Mouse (Mus musculus): ENCODE measurements at regions not wholly inside any gene's neighbourhood (a gene's known extent, or its start where the extent isn't known, plus 50 kb on each side); places are given as distances from the start of the nearest gene placed in this dataset.
A peak's percentile ranks its signal among the peaks of the same experiment; 100 is the strongest.

DNA sequence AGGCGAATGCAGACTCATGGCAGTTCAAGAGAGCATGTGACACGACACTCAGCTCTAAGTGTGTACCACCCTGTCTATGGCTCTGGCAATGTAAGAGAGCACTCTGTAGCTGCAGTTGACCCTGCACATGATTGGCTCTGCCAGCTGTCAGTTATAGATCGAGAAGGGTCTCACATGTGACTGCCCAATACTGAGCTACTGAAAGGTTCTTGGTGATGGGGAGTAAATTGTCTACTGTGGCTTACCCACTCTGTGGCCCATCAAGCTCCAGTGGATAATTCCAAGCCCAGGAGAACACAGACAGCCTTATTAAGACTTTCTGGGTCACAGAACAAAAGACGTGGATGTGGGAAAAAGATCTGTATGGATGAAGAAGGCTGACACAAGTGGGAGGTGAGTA, 920.3 kb downstream of the A830018L16Rik start:
- no peak for DNase-seq

DNA sequence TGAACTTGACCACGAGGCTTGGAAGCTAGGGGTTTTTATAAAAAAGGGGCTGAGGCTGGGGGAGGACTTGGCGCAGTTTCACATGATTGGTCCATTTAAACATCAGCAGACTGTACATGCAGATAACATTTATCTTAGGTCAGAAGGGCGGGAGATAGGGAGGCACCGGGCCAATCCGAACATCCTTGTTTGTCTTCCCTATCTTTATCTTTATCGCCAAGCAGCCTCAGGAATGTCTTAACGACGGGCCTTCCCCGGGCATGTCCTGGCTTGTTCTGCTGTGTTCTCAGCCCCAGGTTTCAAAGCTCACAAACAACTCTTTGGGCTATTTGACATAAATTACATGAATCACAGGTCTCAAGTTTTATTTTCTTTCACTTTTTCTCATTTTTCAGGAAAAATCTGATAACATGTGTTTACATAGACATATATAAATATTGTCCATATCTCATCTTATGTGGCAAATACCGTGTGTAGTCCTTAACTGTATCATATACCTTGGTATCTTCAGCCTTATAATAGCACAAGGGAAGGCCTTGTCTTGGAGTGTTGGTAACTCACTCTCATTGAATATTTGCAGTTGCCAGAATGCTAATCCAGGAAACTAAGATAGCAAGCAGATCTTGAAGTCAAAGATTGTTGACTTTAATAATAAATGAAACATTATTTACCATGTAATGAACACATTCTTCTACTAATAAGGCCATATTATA, 931.0 kb downstream of the A830018L16Rik start:
- peak; percentile 52 to 61 for DNase-seq

DNA sequence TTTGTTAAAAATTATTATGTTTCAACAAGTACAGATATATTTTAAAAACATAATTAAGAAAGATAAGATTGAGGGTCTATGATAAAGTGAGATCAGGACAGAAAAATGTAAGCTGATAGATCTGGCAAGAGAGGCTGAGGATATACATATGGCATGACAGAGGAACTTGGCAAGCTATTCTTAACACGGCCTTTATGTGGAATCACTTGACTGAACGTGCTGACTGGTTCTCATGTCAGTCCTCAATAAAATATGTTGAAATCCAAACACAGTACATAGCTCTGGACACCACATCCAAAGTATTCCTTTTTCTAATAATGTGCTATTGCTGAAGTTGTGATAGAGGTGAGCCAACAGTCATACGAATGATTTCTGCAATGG, 931.5 kb downstream of the A830018L16Rik start:
- DNase-seq, result no peak

DNA sequence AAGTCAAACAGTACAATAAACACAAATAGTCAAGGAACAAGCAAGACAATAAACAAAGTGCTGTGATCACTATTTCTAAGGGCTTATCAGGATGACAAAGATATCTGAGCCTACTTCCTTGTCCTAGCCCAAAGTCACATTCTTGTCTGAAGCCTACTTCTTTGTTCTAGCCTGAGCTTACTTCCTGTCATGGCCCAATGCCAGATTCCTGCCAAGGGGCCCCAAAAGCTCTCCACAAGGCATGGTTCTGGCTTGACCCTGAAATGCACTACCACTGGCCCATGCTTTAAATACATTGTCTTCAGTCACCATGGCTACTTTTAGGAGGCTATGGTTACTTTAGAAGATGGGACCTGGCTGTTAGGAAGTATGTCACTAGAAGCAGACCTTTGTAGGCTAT, 940.6 kb downstream of the A830018L16Rik start:
- no peak for DNase-seq

DNA sequence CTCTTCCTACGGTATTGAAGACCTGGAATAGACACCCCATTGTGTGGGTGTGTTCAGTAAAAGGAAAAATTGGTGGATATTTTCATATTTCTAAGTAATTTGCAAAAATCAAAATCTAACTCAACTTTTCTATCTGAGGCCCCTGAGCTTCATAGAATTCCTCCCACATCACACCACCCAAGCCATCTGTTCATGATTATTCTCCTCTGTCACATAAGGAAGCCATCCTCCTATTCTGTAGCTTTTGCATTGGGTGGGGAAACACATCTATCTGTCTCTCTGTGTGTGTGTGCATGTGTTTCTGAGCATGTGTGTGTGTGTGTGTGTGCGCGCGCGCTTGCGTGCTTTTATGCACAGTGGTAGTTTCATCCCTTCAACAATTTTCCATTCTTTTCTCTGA, 954.0 kb downstream of the A830018L16Rik start:
- DNase-seq, result no peak

DNA sequence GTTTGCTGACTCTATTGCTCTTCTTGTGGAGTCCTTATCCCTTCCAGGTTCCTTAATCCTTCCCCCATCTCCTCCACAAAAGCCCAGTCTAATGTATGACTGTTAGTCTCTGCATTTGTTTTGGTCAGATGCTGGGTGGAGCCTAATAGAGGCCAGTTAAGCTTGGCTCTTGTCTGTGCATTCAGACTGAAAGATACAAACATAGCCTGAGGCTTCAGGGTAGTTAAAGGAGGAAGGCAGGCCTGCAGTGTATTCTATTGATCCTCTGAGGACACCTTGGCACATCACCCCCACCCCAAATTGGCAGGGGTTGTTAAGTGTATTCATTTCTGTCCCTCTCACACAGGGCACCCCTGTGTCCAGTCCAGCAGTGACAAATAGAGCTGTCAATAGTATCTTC, 959.1 kb downstream of the A830018L16Rik start:
- DNase-seq, result no peak

DNA sequence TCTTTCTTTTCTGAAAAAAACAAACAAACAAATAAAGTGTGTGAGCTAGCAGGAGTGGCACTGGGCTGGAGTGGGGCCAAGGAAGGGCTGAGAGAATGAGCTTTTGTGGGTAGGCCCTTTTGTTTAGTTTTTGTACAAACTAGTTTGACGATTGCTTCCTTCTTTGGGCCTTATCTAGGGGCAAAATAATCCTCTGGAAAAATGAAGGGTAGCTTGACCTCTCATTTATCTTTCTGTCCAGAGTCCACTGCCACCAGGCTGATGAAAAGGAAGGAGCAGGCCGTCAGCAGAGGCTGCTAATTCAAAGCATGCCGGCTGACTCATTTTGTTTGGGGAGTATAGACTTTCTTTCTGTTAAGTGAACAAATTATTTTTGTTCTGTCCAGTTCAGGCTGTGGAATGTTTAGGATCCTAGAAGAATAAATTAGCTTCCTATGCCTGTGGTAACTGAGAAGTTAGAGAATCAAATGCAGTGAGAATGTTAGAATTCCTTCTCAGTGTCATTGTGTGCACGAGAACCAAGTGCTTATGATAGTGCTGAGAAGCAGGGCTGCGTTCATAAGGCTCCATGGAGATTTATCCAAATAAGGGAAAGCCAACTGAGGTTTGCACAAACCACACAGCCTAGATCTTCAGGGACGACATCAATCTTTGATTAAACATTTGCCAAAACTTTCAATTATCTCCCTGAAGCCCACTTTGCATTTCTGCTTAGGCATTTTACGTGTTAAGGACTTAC, 984.4 kb downstream of the A830018L16Rik start:
- peak; percentile 43 to 55 for DNase-seq

DNA sequence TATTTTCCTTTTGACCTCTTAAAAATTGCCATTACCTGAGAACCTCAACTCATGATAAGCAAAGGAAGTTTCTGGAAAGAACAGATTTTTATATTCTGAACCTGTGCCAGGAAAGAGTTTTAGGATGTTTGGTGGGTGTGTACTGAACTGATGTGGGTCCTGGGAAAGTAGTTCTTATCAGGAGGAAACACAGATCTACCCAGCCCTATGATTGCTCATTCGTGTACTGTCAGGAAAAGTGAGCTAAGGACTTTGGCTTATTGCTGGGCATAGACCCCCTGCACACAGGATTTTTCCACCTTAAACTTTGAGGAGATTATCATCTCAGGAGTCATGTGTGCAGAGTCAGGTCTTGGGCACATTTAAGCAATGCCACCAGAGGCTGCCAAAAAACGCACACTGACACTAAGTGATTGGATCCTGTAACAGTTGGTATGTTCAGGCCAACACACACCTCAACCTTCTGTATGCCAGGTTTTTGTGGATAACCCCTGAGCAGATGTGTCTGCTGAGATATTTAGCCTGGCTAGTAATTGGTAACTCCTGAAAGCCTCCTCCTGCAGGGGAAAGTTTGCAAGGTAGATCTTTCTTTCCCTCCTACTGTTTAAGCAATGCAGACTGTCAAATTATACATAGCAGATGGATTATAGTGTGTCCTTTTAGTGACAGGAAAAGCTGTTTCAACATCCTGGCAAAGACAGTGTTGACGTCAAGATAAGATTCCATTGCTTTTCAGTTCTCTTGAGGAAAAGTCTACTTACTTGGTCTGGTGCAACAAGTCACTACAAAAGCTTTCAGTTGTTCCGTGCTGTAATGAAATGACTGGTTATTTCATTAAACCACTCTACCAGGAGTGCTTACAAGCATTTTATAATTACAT, 991.7 kb downstream of the A830018L16Rik start:
- peak in 1 of 2 experiments; percentile 2 for DNase-seq

DNA sequence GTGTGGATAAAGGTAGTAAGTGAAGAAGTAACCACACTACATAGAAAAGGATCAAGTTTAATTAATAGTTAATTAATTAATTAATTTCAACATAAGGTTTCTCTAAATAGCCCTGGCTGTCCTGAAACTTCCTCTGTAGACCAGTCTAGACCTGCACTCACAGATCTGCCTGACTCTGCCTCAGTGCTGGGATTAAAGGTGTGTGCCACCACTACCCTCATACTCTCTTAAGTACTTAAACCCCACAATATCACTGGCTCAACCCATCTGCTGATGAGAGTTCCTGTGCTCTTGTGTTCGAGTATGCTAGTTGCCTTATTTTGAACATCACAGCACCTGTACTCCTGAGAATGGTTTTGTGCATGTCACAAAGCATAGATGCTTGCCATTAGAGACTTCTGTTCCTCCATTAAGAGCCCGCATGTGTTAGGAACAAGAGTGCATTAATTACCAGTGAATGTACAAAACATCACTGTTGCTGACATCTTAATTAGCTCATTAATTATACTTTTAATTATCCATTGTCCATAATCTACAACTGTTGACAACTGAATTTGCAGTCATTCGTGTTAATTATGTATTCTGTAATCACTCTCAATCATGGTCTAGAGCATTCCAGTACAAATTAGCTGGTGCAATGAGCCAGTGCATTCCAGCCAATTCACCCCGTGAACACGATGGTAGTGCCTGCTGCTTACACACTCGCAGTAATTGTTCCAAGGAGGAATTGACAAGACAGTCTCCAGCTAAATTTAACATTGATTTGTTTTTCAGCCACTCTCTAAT, 996.0 kb downstream of the A830018L16Rik start:
- no peak for DNase-seq

DNA sequence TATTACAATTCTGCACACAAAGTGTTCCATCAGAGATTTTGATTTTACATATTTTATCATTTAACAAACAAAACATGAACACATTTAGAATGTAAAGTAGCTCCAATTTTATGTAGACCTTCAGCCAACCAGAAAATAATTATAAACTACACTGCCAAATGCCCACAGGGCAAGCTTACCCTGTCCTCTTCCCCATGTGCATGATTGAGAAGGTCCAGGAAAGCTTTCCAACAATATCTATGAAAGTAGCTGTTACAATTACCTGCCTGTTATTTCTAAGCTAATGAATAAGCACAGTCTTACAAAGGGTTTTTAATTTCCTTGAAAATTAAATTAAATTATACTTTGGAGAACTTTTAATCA, 996.6 kb downstream of the A830018L16Rik start:
- DNase-seq, result peak in 1 of 2 experiments; percentile 4

DNA sequence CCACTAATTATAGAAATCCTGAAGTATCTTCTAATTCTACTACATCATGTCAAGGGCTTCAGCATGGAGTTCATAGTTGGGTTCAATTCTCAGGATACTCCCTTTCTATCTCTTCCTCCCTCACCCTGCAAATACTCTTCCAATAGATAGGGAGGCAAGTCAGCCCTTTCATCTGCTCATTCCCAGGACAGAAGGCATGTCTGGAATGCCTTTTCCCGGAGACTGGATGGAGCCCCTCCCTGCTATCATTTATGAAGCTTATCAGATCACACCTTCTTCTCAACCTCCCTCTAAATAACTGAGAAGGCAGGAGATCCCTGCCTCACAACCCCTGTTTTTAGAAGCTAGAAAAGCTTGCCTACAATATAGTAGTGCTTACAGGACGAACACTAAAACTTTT, 1010.6 kb downstream of the A830018L16Rik start:
- no peak for DNase-seq

DNA sequence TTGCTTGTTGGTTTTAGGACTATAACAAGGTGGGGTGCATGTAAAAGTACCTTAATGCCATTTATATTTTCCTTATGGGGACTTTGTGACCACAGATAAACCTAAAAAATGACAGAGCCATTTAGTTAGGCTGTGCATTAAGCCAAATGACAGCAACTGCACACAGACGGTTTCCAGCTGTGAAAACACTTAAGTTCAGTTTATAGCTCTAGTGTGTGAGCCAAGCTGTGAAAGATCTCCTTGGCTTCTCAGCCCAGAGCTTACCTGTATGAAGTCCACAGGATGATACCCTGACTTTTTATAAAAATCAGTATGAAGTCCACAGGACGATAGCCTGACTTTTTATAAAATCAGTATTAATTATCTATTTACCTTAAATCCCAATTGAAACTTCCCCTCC, 1024.0 kb downstream of the A830018L16Rik start:
- no peak for DNase-seq

DNA sequence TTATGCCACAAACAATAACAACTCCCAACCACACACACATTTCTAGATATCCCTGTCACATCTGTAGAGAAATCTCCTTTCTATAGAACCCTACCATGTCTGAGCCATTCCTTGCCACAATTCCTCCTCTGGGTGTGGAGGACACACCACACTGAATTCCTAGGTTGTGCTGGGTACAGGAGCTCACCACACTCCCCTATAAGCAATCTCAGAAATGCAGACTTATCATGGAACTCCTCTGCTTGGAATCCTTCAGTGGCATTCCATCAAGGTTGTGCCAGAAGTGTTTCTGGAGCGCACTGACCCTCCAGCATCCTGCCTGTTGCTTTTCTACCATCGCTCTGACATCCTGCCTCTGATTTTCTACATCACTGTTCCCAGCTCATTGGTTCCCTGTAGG, 1052.3 kb downstream of the A830018L16Rik start:
- no peak for DNase-seq

DNA sequence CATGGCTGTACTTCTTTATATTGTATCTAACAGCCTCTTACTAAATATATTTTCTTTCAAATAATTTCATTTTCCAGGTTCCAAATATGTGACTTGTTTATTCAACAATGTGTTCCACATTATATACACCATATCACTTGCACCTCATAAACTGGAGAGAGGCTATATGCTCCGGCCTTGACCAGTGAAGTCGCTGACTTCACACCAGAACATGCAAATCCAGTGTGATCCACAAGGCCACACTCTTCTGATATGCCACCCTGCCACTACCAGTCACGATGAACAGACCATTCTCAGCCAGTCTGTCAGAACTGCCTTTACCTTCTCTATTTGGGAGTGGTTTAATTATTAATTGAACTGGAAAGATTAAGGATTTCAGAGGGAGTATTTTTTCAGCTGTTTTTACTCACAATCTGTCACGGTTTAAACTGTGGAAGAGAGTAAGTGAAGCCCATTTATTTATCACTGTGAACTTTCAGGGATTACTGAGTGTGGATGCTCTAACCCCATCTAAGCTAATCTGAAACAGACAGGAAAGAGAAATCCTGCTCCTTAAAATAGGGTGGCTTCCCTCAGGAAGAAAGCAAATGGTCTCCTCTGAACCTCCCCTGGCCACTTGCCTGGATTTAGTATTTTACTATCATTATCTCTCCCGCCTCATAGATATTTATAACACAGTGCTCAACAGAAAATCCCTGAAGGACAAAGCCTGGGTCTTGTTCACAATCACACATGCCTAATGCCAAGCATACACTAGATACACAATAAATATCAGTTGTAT, 1065.3 kb downstream of the A830018L16Rik start:
- DNase-seq, result peak; percentile 5 to 12

DNA sequence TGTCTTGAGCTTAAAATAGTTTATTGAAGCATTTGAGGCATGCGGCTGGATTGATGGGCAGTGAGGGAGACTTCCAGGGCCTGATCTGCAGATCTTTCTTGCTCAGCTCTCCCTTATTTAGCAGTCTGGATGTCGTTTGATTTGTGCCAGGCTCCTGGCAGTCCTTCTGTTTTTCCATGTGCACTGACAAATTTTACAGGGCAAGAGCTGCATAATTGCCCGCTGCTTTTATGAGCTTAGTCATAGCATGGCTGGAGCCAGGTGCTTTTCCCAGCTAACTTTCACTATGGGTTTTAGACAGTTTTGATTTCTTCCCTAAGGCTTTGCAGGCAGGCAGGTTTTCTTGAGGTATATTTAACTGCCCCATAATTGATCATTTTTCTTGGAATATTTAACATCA, 1086.5 kb downstream of the A830018L16Rik start:
- DNase-seq, result no peak

DNA sequence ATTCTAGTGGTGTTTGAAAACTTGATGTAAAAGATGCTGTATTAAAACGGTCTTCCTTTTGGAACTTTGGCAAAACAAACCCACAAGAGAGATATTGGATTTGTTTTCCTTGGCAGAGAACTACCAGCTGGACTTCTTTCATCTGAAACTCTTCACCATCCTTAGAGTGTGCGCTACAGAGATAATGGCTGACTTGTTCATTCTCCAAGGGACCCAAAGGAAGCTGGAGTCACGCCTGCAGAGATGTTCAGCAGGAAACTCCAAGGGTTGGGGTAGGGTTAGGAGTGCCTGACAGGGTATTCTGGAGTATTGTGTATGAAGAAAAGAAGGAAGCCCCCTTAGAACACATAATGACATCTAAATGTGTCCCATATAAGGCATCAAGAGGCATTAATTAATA, 1094.1 kb downstream of the A830018L16Rik start:
- DNase-seq, result no peak

DNA sequence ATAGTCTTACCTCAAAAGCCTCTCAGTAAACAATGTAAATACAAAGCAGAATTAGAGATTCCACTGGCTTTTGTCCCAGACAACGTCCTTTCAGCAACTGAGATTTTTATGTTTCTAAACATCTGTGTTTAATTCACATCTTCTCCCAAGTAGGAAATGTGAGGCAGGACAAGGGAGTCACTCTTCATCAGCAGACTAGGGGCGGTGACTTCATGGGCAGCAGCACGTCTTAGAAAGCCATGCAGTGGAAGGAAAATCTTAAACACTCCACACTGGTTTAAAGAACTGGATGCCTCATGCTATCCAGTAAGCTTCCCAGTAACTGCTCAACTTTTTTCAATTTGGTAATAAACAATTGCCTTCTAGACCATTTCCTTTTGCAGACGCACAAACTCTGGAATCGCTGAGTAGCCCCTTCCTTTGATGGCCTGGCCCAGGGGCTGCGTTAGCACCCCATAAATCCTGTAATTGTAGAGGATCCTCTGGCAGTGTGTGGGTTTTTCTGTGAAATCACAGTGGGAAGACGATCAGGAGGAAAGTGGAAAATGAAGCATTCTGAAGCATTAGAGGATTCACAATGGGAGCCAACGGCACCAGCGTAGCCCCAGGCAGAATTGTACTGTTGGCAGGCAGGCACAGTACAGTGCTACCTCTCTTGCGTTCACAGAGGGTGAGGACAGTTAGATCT, 1096.4 kb downstream of the A830018L16Rik start:
- no peak for DNase-seq

DNA sequence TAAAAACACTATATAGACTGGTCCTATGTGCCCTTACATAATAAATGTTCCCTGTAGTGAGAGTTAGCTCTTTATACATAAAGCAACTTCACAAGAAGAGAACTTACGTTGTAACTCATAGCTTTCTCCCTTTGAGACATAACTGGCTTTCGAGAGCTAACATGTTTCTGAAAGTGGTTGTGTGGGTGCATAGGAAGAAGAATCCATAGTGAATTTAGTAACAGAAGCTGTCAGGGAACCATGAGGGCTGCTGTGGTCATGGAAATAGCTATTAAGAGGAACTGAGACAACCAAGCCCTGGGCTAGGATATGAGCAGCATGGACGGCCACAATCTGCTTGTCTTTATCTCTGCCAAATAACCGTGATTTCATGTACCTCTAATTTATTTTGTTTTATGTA, 1105.7 kb downstream of the A830018L16Rik start:
- no peak for DNase-seq

DNA sequence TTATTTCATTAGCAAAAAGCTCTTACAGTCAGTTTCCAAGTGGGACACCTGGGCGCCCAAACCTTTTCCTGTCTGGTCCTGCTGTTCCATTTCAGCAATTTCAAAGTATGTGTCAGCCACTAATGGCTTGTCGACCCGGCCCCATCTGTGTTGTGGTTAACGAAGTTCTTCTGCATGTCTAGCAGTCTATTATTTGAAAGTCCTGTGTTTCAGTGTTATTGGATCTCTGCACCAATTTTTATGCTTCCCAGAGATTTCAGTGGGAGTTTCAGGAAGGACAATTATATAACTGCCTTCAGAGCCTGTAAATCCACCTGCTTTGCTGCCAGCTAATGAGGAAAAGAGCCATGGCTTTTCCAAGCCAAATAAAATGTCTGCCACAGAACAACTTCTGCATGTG, 1142.0 kb downstream of the A830018L16Rik start:
- DNase-seq, result no peak

DNA sequence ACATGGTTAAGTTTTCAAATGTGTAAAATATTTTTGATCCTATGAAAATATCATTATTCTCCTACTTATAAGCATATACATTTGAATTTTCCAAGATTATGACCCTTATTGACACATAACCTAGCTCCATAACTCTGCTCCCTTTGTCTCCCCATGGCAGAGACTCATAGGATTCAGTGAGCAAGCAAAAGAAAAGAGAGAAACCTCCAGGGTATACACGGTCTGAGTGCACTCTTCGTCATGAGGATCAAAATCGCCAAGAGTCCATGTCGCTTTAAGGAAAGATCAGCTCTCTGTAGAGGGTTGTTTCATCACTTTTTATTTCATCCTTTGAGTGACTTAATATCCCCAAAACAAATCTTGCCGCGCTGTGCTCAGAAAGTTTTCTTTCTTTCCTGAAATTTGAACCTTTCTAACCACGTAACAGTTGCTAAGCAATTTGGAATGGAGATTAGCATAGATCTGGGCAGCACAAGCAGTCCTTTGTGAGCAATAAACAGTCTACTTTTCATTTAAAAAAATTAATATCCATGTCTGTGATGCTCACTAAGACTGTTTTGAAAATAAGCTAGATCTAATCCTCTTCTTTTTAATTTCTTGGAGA, 1158.0 kb downstream of the A830018L16Rik start:
- no peak for DNase-seq

DNA sequence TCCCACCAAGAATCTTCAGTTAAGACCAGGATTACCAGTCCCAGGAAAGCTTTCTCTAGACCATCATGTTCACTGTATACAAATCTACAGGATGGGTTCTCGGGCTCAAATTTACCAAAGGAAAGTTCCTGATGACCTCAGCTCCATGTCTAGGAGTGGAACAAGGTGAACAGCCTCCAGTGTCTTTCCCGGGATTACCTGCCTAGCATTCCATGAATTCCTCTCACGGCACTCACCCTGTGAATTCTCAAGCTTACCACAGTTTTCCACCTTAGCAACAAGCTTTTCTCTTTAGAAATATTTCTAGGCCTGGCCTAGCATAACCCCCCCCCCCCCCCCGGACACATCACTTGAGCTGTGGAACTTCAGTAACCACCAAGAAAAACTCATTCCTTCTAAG, 1158.9 kb downstream of the A830018L16Rik start:
- DNase-seq, result no peak

Measured in kidney, postnatal 4 days (tissue).